Mouse (Mus musculus): ENCODE measurements around the gene Ubr3. TPM values are rescaled to one million over a fixed set of nuclear protein-coding genes. Genes with fewer than 3 reads are reported as not detected.

Ubr3 gene
- 19.1 and 21.4 TPM in 2 replicates for polyA plus RNA-seq (2012; rRNA removed)

DNA sequence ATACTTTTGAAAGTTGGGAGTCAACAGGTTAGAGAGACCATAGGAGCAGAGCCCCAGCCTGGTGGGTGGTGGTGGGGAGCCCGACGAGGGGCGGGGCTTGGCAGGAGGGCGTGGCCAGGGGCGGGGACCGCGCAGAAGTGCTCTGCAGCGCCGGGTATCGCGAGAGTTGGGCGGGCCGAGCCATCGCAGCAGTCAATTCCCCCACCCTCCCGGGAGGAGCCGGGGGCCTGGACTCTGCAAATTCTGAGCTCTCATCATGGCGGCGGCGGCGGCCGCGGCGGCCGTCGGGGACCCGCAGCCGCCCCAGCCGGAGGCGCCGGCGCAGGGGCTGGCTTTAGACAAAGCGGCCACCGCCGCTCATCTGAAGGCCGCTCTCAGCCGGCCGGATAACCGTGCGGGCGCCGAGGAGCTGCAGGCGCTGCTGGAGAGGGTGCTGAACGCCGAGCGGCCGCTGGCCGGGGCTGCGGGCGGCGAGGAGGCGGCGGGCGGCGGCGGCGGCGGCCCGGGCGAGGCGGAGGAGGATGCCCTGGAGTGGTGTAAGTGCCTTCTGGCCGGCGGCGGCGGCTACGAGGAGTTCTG, at the start of gene Ubr3:
Gene Ubr3 (plus strand): TSS at position 208 of the 579 bp plus-strand sequence.
- no peak for DNase-seq (ENCODE audit: low read depth)

DNA sequence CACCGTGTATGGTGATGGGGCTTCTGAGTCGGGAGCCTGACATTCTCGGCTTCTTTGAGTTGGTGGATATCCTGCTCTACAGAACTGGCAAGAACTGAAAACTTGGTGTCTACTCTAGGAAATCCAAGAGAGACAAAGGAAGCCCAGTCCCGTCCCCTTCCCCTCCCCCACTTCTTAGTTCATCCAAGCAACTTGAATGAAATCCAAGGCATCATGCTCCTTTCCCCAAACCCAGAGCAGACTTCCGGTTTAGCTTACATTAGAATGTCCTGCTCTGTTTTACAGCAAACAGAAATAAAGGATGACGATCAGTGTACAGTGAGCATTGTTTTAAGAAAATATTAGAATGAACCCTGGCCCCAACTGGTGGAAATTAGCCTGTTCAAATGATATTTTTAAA, 47.8 kb upstream of the Ubr3 start:
- no peak for DNase-seq (ENCODE audit: low read depth)

DNA sequence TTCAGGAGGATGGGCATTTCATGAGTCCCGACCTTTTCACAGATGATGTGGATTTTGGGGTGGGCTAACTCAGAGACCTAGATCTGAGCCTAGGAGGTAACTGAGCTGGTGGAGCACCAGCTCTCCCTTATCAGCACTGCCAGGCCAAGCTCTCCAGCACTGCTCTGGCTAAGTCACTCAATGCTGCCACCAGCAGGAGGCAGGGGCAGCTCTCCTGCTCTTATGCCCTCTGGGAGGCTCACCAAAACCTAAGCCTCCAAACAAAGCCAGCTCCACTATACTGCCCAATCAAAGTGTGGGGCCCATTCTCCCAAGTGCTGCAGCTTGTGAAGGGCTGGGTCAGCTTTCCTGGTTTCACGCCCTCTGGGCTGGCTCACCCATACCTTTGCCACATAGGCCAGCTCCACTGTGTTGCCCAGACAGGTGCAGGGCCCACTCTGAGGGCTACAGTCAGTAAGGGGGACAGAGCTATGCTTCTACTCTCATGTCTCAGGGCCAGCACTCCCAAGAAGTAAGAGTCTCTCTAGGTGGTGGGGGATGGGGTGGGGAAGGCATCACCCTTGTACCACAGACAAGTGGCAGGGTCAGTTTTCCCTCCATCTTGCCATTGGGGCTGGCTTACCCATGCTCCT, 45.5 kb upstream of the Ubr3 start:
- no peak for DNase-seq (ENCODE audit: low read depth)

DNA sequence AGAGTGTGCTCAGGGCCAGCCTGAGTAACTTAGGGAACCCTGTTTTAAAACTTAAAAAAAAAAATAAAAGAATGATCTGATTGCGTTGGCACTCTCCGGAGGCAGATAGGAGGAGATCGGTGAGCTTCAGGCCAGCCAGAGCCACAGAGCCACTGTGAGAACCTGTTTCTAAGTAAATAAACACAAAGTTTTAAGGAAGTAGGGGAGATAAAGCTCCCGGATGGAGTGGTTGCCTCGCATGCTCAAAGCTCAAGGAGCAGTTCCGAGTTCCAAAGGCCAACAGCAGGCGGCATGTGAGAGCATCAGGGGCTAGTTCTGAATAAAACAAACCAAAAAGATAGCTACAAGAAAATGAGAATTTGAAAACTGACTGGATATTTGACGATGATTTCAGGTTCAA, 40.7 kb upstream of the Ubr3 start:
- no peak for DNase-seq (ENCODE audit: low read depth)

DNA sequence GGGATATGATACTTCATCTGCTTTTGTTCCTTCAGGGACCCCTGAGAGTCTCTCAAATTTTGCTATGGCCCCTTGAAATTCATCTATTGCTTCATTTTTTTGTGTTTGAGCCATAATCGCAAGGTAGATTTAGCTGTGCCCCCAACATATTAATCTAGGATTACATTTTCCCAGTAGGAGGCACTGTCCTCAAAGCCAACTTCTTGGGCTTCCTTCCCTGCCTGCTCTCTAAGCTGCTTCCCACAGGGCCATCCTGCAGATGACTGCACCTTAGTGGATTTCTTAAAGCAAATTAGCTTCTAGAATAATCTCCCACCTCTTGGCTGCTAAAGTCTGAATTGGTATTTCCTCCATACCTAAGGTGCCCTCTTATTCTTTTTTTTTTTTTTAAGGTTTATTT, 39.2 kb upstream of the Ubr3 start:
- no peak for DNase-seq (ENCODE audit: low read depth)

DNA sequence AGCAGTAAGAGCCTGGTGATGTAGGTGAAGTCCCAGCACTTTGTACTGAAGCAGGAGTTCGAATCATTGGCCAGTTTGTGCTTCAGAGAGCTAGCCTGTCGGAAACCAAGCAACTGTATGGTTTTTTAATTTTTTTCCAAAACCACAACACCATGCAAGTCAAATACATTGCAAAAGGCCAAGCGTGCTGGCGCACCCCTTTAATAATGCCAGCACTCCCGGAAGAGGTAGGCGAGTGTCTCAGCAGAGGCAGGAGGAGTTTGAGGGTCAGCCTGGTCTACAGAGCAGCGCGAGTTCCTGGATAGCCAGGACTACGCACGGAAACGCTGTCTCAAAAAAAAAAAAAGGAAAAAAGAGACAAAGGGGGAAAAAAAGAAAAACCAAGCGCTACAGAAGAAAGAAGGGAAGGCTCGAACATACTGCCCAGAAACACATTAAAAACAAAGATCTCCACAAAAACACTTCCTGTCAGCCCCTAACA, 36.0 kb upstream of the Ubr3 start:
- DNase-seq (ENCODE audit: low read depth): no peak

DNA sequence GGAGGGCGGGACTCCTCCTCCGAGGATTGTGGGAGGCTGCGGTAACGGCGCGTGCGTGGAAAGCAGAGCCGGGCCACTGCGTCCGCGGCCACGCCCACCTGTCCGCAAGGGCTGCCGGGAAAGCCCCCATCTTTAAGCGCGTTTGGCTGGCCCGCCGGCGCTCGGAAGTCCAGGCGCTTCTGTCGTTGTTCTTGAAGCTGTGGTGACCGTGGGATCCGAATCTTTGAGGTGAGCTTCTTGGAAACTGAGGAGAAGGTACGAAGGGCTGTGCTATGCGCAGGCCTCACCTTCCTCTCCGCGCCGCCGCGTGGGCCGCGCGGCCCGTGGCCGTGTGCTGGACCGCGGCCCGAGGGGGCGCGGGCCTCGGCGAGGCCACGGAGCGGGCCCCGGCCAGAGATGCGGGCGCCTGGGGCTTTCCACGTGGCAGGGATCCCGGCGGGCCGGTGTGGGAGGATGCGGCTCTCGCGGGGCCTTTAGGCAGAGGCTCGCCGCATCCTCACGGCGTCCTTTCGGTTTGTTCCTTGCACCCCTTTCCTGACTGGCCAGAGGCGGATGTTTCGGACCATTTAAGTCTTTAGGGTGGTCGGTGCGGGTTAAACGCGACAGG, 35.5 kb upstream of the Ubr3 start, which contains the start of gene Ssb:
Gene Ssb (plus strand): TSS at position 78 of the 607 bp plus-strand sequence.
- no peak for DNase-seq (ENCODE audit: low read depth)

DNA sequence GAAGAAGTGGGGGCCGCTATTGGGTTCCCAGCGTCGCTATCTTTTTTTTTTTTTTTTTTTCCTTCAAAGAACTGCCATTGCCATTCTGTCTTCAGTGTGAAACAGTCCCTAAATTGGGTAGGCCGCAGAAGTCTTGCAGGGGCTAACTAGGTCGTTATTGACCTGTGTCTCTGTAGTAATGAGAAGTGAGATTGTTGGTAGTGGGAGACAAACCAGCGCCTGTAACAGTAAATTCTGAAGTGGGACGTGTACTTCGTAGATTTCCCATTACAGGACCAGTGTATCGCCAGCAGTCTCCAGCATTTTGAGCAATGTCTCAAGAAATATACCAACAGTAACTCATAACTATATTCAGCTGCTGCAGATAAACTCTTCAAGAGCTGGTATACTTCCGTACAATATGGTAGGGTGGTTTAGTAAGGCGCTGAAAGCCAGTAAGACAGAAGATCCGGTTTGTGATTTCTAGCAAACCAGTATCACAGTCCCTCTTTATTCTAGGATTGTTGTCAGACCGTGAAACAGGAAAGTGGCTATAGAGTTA, 34.9 kb upstream of the Ubr3 start:
- DNase-seq (ENCODE audit: low read depth): no peak

- DNase-seq (ENCODE audit: low read depth): no peak
Observed at GRCm38 (mm10) chr2:69883990-69884391, 13.1 kb upstream of the Ubr3 start.

DNA sequence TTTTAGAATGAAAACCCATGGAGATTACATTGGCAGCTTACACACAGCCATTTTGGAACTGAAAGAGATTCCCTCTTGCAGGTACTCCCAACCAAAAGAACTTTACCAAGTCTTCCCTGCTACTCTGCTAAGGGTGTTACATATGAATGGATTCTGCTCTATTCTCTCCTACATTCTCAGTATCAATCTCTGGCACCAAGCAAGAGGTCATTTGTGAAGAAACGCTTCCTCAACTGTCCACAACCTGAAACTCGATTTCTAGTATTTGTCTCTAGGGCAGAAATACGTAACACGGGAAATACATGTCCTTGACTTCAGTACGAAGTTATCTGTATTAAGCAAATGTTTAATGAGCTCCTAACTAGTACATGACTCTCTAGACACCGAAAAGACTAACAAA, 12.5 kb upstream of the Ubr3 start:
- no peak for DNase-seq (ENCODE audit: low read depth)

- no peak for DNase-seq (ENCODE audit: low read depth)
Observed at GRCm38 (mm10) chr2:69885050-69885449, 12.0 kb upstream of the Ubr3 start.

GRCm38 (mm10) chr2:69885451-69886305, 11.4 kb upstream of the Ubr3 start, which contains the start of gene Mettl5:
Gene Mettl5 (minus strand): TSS chr2:69885615.
- DNase-seq (ENCODE audit: low read depth): no peak

DNA sequence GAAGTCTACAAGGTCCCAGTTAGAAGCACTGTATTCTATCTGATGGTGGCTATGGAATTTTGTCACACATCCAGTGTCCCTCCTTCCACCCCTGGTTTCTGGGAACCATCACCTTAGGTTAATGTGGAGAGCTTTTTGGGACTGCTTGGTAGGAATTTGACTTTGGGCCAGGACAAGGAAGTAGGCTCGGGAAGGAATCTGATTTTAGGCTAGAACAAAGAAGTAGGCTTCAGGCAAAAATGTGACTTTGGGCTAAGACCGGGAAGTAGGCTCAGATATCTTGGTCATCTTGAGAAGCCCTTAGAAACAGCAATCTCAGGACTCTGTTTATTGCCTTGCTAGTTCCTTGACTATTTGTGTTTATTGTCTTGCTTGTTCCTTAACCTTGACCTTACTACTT, 8.1 kb upstream of the Ubr3 start:
- DNase-seq (ENCODE audit: low read depth): no peak

DNA sequence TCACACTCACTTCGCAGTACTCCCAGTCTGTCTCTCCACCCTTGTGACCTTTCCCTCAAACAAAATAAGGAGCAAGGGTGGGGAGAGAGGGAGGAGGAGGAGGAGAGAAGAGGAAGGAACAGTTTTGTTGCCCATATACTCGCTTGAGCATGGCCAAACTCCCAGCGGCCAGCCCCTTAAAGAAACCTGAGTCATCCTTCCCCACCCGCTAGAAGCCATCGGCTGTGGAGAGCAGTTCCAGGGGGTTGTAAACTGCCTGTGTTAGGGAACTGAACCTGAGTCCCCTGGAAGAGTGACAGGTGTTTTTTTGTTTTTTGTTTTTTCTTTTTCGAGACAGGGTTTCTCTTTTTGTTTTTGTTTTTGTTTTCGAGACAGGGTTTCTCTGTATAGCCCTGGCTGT, 6.2 kb upstream of the Ubr3 start:
- no peak for DNase-seq (ENCODE audit: low read depth)

- DNase-seq (ENCODE audit: low read depth): no peak
Observed at GRCm38 (mm10) chr2:69893145-69893544, 3.9 kb upstream of the Ubr3 start.

GRCm38 (mm10) chr2:69893891-69894290, 3.2 kb upstream of the Ubr3 start:
- no peak for DNase-seq (ENCODE audit: low read depth)

- DNase-seq (ENCODE audit: low read depth): no peak
Observed at GRCm38 (mm10) chr2:69895502-69896223, 1.4 kb upstream of the Ubr3 start.

- no peak for DNase-seq (ENCODE audit: low read depth)
Observed at GRCm38 (mm10) chr2:69896224-69896581, 843 bp upstream of the Ubr3 start.

GRCm38 (mm10) chr2:69897618-69898575, 851 bp downstream of the Ubr3 start:
- no peak for DNase-seq (ENCODE audit: low read depth)

DNA sequence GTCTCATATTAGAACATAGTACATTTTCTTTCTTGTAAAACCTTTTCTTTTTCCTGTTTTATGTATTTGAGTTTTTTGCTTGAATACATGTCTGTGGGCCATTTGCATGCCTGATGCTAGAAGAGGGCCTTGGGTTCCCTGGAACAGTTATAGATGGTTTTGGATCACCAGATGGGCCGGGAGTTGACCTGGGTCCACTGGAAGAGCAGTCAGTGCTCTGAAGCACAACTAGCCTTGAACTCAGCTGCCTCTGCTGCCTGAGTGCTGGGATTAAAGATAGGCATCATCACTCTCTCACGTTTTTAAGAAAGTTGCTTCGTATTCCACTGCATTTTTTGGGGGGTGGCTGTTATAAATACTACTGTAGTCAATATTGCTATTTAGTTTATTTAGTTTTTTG, 6.5 kb downstream of the Ubr3 start:
- no peak for DNase-seq (ENCODE audit: low read depth)
